8 mouse cellular contexts compared by ENCODE assay signal in the genomic region with DNA sequence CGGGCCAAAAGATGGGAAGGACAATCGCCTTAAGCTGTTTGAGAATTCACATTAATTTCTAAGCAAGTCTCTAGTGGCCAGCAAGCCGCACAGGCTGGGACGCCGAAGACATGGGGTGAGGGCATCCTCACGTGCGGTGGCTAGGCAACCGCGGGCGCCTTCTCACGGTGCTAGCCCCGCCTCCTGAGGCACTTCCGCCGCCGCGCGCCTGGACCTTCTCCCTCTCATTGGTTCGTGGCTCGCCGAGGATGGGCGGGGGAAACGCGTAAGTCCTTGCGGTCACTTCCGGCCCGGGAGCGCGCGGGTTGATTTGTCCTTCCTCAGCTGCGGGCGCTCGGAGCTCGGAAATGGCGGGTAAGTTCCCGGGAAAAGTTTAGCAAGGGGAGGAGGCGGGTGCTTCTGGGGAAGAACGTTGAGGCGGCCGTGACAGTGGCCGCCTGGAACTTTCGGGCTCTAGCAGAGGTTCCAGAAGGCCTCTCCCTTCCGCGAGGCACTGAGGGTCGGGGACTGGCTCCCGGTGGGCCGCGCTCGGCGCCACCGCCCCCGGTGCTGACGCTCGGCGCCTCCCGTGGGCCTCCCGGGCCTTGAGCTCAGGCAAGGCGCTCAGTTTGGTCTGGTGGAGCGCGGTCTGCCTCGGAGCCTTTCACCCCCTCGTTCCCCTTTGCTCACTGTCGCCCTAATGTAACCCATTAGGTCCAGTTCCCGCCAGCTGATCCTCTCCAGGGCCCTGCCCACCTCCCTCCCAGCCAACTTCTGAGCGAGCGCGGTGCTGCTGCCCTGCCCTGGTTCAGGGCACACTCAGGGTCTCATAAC. TPM values are rescaled to one million over a fixed set of nuclear protein-coding genes. Genes with fewer than 3 reads are reported as not detected.
DNase-seq lines count a peak whose midpoint lies in the region; ATAC-seq and TF ChIP-seq lines count a peak whose summit lies in the region.

Gene Hat1, plus strand, starts transcription at position 8 of the 813 bp plus-strand sequence.

- peaks cover 8% of the 10 kb centered on the region; the same call in 1 of the 2 replicates for H3K4me1 ChIP-seq in megakaryocyte, embryonic 14.5 days

- H3K36me3 ChIP-seq in megakaryocyte, embryonic 14.5 days (replicated peaks; ENCODE audit: low read length): peaks cover 27% of the 10 kb centered on the region

- ATAC-seq in common myeloid progenitor, adult 5-6 weeks (replicated peaks; ENCODE audit: low read depth, poor library complexity, severe bottlenecking): peak; percentile 99

- peak; percentile 99 for DNase-seq in ZHBTc4 (ENCODE audit: low read depth, low spot score)
- DNase-seq in gastrocnemius, adult 2 months: peak; percentile 97
- peak; percentile 63 for DNase-seq in hindlimb bud, embryonic 11.5 days (ENCODE audit: extremely low spot score, low read depth, low spot score)
- DNase-seq in left cerebral cortex, adult 8-10 months (ENCODE audit: low spot score in 2 of 2): peak; percentile 86 to 91
- DNase-seq in right cerebral cortex, postnatal 10 days (ENCODE audit: low spot score in 2 of 2): peak; percentile 97 to 98
- peak; percentile 94 for DNase-seq in urinary bladder, postnatal 25 days (ENCODE audit: low spot score)

- TF ChIP-seq CTCF in gastrocnemius, adult 2 months (IDR thresholded peaks at IDR 0.05): no peak

- H3K27ac ChIP-seq in gastrocnemius, adult 2 months: peak within 1 kb of the TSS; percentile 87

- H3K27me3 ChIP-seq in megakaryocyte, embryonic 14.5 days (replicated peaks): no peaks in the 10 kb centered on the region

- no peaks in the 10 kb centered on the region for H3K9me3 ChIP-seq in megakaryocyte, embryonic 14.5 days

- peak within 1 kb of the TSS; percentile 91 for H3K4me3 ChIP-seq in gastrocnemius, adult 2 months
- peak within 1 kb of the TSS; percentile 97 for H3K4me3 ChIP-seq in megakaryocyte, embryonic 14.5 days (replicated peaks)

- intact Hi-C loops in gastrocnemius, adult 2 months (cut with DNase I): loop anchor here (5.0 kb wide), 1 partner anchor 63 kb away; the partner anchor contains the start of gene Metap1d

RNA-seq across cellular contexts. Expression of gene Hat1, which starts in this region (rescaled TPM):
- total RNA-seq in common myeloid progenitor, adult 5-6 weeks (2017): 183 and 200 TPM in 2 replicates
- total RNA-seq in gastrocnemius, adult 2 months (2021): 10 to 100 TPM; 18.0 to 21.3 TPM
- total RNA-seq in left cerebral cortex, adult 8-10 months (2022): 10 to 100 TPM; 20.0 to 20.8 (median 20.6) TPM
- 0.48 TPM in 1 of 2 replicates, not detected in the other for polyA plus RNA-seq in megakaryocyte, embryonic 14.5 days (2012; ENCODE audit: insufficient read depth, low replicate concordance)

Comparison
In these comparisons a context has a peak if more than half of its experiments do, and no peak if none do; other contexts are left out.
1. Peak in every context shown above with its lines: DNase-seq, ATAC-seq, H3K4me3 ChIP-seq and H3K27ac ChIP-seq.